Mouse (Mus musculus): ENCODE results near the gene Pigk. TPM values are rescaled to one million over a fixed set of nuclear protein-coding genes. Genes with fewer than 3 reads are reported as not detected.

The Pigk gene
- polyA plus RNA-seq, 1 experiment from 2014 or later = 40.9 TPM

DNA sequence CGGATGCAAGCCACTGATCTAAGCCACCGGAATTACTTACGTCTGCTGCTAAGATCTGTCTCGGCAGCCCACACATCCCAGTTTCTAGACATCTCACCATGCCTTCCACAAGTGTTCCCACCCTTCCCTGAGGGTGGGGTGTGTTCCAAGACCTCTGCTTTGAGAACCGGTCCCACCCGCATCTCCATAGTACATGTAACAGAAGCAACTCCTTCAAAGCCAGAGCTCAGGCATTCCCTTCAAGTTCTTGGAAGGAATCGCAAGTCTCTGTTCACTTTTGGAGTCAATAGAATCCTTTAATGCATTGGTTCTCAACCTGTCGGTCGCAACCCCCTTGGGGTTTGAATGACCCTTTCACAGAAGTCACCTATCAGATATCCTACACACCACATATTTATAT is 185.0 kb downstream of the Pigk start:
- no peak for ATAC-seq (ENCODE audit: low FRiP score, low TSS enrichment)
- WGBS = 86% methylated on average over 9 of the region's 9 CpGs
- H3K4me2 ChIP-seq (replicated peaks; ENCODE audit: low read depth) = no peak overlapping the region
- H3K9ac ChIP-seq (ENCODE audit: low read length) = no peak overlapping the region
- no peak for DNase-seq (ENCODE audit: low spot score)
- no peak for TF ChIP-seq CTCF (IDR thresholded peaks at IDR 0.05; ENCODE audit: low read depth)
- TF ChIP-seq EP300 (optimal IDR thresholded peaks at IDR 0.05) = no peak
- no peaks in the 10 kb centered on the region for H3K36me3 ChIP-seq (ENCODE audit: control insufficient read depth, insufficient read depth, low read length)
- H3K9me3 ChIP-seq (ENCODE audit: control insufficient read depth, low read length) = no peaks in the 10 kb centered on the region
- H3K27ac ChIP-seq (replicated peaks) = no peak overlapping the region
- no peaks in the 10 kb centered on the region for H3K27me3 ChIP-seq (ENCODE audit: control insufficient read depth, insufficient read depth, low read length)
- H3K4me3 ChIP-seq (ENCODE audit: low read depth, low read length) = no peak overlapping the region
- no peaks in the 10 kb centered on the region for H3K4me1 ChIP-seq (replicated peaks; ENCODE audit: control insufficient read depth, insufficient read depth)

GRCm38 (mm10) chr3:152905026-152905425 is 191.1 kb downstream of the Pigk start:
- TF ChIP-seq EP300 (optimal IDR thresholded peaks at IDR 0.05) = no peak
- no peak for TF ChIP-seq CTCF (IDR thresholded peaks at IDR 0.05; ENCODE audit: low read depth)
- no peak overlapping the region for H3K27ac ChIP-seq (replicated peaks)
- H3K4me2 ChIP-seq (replicated peaks; ENCODE audit: low read depth) = no peak overlapping the region
- H3K36me3 ChIP-seq (ENCODE audit: control insufficient read depth, insufficient read depth, low read length) = no peaks in the 10 kb centered on the region
- H3K27me3 ChIP-seq (ENCODE audit: control insufficient read depth, insufficient read depth, low read length) = no peaks in the 10 kb centered on the region
- H3K9ac ChIP-seq (ENCODE audit: low read length) = no peak overlapping the region
- H3K4me3 ChIP-seq (ENCODE audit: low read depth, low read length) = no peak overlapping the region
- DNase-seq (ENCODE audit: low spot score) (no peak), ATAC-seq (ENCODE audit: low FRiP score, low TSS enrichment) (no peak)
- no peaks in the 10 kb centered on the region for H3K9me3 ChIP-seq (ENCODE audit: control insufficient read depth, low read length)
- no peaks in the 10 kb centered on the region for H3K4me1 ChIP-seq (replicated peaks; ENCODE audit: control insufficient read depth, insufficient read depth)
- WGBS = 88% methylated on average over 10 of the region's 10 CpGs

DNA sequence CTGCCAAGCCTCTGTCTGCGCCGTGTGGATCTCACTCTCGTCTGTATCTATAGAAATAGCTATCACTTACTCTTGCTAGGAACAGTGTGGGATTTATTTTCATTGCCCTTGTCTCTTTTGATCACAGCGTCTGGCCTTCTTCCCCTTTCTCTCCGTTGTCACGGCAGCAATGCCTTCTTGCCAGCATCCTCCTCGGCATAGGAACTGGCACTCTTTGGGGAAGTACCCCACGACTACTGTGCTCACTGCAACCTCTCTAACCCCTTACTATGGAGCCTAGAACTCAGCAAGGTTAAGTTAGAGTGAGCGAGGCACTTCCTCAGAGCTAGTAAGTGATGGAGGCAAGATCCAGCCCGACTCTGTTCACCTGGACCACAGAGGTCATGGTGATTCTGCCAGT is 191.9 kb downstream of the Pigk start:
- Histone ChIP-seq H3K4me1 (replicated peaks; ENCODE audit: control insufficient read depth, insufficient read depth) (no peaks in the 10 kb centered on the region), H3K36me3 (ENCODE audit: control insufficient read depth, insufficient read depth, low read length) (no peaks in the 10 kb centered on the region), H3K4me3 (ENCODE audit: low read depth, low read length) (no peak overlapping the region), H3K27me3 (ENCODE audit: control insufficient read depth, insufficient read depth, low read length) (no peaks in the 10 kb centered on the region), H3K9me3 (ENCODE audit: control insufficient read depth, low read length) (no peaks in the 10 kb centered on the region), H3K4me2 (replicated peaks; ENCODE audit: low read depth) (no peak overlapping the region), H3K9ac (ENCODE audit: low read length) (no peak overlapping the region), H3K27ac (replicated peaks) (no peak overlapping the region)
- no peak for ATAC-seq (ENCODE audit: low FRiP score, low TSS enrichment)
- TF ChIP-seq EP300 (optimal IDR thresholded peaks at IDR 0.05) (no peak), CTCF (IDR thresholded peaks at IDR 0.05; ENCODE audit: low read depth) (no peak)
- no peak for DNase-seq (ENCODE audit: low spot score)
- 70% methylated on average over 10 of the region's 10 CpGs for WGBS

GRCm38 (mm10) chr3:152907087-152907486 is 193.2 kb downstream of the Pigk start:
- no peak overlapping the region for H3K4me2 ChIP-seq (replicated peaks; ENCODE audit: low read depth)
- H3K9me3 ChIP-seq (ENCODE audit: control insufficient read depth, low read length) = no peaks in the 10 kb centered on the region
- DNase-seq (ENCODE audit: low spot score) (no peak), ATAC-seq (ENCODE audit: low FRiP score, low TSS enrichment) (no peak)
- no peaks in the 10 kb centered on the region for H3K27me3 ChIP-seq (ENCODE audit: control insufficient read depth, insufficient read depth, low read length)
- H3K4me1 ChIP-seq (replicated peaks; ENCODE audit: control insufficient read depth, insufficient read depth) = no peaks in the 10 kb centered on the region
- H3K4me3 ChIP-seq (ENCODE audit: low read depth, low read length) = no peak overlapping the region
- H3K27ac ChIP-seq (replicated peaks) = no peak overlapping the region
- H3K36me3 ChIP-seq (ENCODE audit: control insufficient read depth, insufficient read depth, low read length) = no peaks in the 10 kb centered on the region
- TF ChIP-seq CTCF (IDR thresholded peaks at IDR 0.05; ENCODE audit: low read depth) (no peak), EP300 (optimal IDR thresholded peaks at IDR 0.05) (no peak)
- H3K9ac ChIP-seq (ENCODE audit: low read length) = no peak overlapping the region
- 66% methylated on average over 5 of the region's 5 CpGs for WGBS

- Histone ChIP-seq H3K27ac (replicated peaks) (no peak overlapping the region), H3K9me3 (ENCODE audit: control insufficient read depth, low read length) (no peaks in the 10 kb centered on the region), H3K4me2 (replicated peaks; ENCODE audit: low read depth) (no peak overlapping the region), H3K27me3 (ENCODE audit: control insufficient read depth, insufficient read depth, low read length) (no peaks in the 10 kb centered on the region), H3K4me1 (replicated peaks; ENCODE audit: control insufficient read depth, insufficient read depth) (no peaks in the 10 kb centered on the region), H3K36me3 (ENCODE audit: control insufficient read depth, insufficient read depth, low read length) (no peaks in the 10 kb centered on the region), H3K4me3 (ENCODE audit: low read depth, low read length) (no peak overlapping the region), H3K9ac (ENCODE audit: low read length) (no peak overlapping the region)
- DNase-seq (ENCODE audit: low spot score) (no peak), ATAC-seq (ENCODE audit: low FRiP score, low TSS enrichment) (no peak)
- TF ChIP-seq CTCF (IDR thresholded peaks at IDR 0.05; ENCODE audit: low read depth) = no peak
- TF ChIP-seq EP300 (optimal IDR thresholded peaks at IDR 0.05) = no peak
- 78% methylated on average over 5 of the region's 5 CpGs for WGBS
Measured at GRCm38 (mm10) chr3:152907683-152908082, 193.8 kb downstream of the Pigk start.

- WGBS = 78% methylated on average over 4 of the region's 4 CpGs
- H3K36me3 ChIP-seq (ENCODE audit: control insufficient read depth, insufficient read depth, low read length) = no peaks in the 10 kb centered on the region
- no peak overlapping the region for H3K4me3 ChIP-seq (ENCODE audit: low read depth, low read length)
- H3K4me1 ChIP-seq (replicated peaks; ENCODE audit: control insufficient read depth, insufficient read depth) = no peaks in the 10 kb centered on the region
- no peak overlapping the region for H3K27ac ChIP-seq (replicated peaks)
- no peak overlapping the region for H3K4me2 ChIP-seq (replicated peaks; ENCODE audit: low read depth)
- no peak for DNase-seq (ENCODE audit: low spot score)
- TF ChIP-seq CTCF (IDR thresholded peaks at IDR 0.05; ENCODE audit: low read depth) = no peak
- TF ChIP-seq EP300 (optimal IDR thresholded peaks at IDR 0.05) = no peak
- H3K9ac ChIP-seq (ENCODE audit: low read length) = no peak overlapping the region
- no peaks in the 10 kb centered on the region for H3K9me3 ChIP-seq (ENCODE audit: control insufficient read depth, low read length)
- no peak for ATAC-seq (ENCODE audit: low FRiP score, low TSS enrichment)
- no peaks in the 10 kb centered on the region for H3K27me3 ChIP-seq (ENCODE audit: control insufficient read depth, insufficient read depth, low read length)
Measured at GRCm38 (mm10) chr3:152911578-152911977, 197.7 kb downstream of the Pigk start.

Data from stomach, postnatal 0 days (tissue).